Mouse (Mus musculus): ENCODE data around the gene B4galnt1.

DNA sequence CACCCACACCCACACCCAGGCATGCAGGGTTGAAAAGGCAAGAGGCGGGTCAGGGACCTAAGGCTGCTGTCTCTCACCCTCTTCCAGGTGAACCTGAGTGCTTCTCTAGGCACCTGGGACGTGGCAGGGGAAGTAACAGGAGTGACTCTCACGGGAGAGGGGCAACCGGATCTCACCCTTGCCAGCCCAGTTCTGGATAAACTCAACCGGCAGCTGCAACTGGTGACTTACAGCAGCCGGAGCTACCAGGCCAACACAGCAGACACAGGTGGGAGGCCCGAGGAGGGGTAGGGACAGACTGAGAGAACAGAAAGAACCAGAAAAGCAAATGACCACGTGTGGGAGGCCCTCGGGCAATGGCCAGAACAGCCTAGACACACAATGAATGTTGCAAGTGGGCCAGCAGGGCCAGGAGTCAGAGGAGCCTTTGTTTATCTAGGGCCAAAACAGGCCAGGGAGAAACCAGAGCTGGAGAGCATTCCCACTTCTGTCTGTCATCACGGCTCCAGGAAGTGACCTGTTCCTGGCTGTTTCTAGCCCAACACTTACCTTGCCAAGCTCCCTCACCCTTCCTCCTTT lies 2.7 kb downstream of the B4galnt1 start:
- TF ChIP-seq CTCF (conservative IDR thresholded peaks at IDR 0.05 in 1 of 2, IDR thresholded peaks at IDR 0.05 in 1 of 2; ENCODE audit: low read depth in 2 of 2, low read length in 2 of 2) (no peak), CHD1 (IDR thresholded peaks at IDR 0.05; ENCODE audit: low read depth, low read length) (no peak)

Measured in CH12.LX (cell line).